Mouse (Mus musculus) frontal cortex, adult (tissue): ENCODE measurements around the gene Pnpla7.

Experiments
- ATAC-seq: cut with Nextera tagmentation; 2 replicates; pipeline ENCODE4 v1.9.2; 2017; ENCODE audit warnings: mild to moderate bottlenecking, moderate library complexity, mixed read lengths; ENCODE audit not compliant: low TSS enrichment

Gene Pnpla7

DNA sequence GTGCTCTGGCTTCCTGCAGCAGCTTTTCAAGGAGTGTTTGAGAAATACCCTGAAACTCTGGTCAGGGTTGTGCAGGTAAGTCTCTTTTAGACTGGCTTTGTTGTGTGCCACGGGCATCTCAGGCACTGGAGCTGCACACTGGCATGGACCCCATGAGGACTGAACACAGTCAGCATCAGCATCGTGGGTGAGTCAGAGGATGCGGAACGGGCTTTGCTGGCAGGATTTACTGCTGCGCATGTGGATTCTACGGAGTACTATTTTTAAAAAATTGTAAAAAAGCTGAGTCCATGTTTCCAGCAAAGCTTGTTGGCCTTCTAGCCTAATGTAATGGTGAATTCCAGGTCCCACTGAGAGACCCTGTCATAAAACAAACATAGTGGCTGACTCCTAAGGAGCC, 19.5 kb downstream of the Pnpla7 start:
- ATAC-seq = peak; percentile 83

DNA sequence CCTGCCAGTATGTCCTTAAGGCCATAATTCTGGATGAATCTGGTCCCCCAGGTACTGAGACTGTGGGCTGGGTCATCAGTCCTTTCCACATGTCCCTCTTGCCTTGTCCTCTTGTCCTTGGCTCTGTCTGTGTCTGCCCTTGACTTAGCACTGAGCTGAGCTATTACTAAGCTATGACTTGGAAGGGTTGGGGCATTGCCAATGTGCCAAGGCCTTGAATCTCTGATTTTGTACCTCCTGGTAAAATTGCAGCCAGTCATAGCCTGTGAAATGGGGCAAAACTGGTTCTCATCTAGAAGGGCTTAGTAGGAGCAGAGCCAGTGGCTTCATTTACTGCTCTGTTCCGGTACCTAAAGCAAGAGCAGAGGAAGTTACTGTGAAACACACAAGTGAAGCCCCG, 20.6 kb downstream of the Pnpla7 start:
- no peak for ATAC-seq

DNA sequence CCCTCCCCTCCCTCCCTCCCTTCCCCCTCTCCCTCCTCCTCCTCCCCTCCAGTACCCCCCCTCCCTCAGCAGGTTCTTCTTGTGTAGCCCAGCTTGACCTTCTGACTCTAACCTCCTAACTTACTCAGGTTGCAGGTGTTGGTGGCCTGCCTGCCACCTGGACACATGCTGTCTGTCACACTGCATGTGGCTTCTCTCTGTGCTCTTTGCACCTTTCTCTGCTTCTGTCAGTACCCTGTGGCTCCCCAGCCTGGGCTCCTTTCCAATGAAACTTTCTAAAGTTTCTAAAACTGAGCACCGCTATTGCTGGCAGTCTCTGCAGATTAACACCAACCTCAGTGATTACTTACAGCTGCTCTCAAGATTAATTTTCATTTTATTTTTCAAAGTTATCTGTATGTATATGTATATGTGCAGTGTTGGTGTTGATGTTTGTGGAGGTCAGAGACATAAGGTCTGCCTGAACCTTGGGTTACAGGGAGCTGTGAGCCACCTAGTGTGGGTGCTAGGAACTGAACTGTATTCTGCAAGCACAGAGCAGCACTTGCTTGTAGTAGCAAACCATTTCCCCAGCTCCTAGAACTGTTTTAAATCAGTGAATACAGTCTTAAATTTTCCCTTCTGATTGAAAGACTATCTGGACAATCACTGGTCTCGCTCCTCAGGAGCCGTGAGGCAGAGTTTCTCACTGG, 24.9 kb downstream of the Pnpla7 start:
- no peak for ATAC-seq

GRCm38 (mm10) chr2:25003946-25004786, 28.3 kb downstream of the Pnpla7 start:
- no peak for ATAC-seq

DNA sequence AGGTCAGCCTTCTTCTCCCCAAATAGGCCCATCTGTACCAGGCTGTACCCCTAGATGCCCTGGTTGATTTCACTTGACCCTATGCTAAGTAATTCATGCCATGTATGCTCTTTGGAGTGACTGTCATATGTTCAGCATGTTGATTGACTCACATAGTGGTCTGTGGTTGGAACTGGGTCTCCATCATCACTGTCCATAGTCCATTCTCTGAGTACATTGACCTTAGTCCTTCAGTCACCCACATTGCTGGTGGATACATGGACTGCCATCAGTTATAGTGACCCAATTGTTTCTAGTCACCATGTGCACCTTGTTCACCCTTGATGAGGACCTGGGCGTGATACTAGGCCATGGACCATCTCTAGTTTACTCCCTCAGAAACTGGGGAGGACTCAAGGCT, 30.9 kb downstream of the Pnpla7 start:
- no peak for ATAC-seq

DNA sequence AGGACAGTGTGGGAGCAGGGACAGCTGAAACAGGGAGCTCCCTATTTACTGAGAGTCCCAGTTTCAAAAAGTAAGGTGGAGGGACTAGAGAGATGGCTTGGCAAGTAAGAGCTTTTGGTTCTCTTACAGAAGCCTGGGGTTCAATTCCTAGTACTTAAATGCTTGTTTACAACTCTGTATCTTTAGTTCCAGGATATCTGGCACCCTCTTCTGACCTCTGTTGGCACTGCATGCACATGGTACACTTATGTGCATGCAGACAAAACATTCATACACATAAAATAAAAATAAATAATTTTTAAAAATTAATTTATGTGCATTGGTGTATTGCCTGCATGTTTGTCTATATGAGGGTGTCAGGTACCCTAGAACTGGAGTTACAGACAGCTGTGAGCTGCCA, 32.4 kb downstream of the Pnpla7 start:
- no peak for ATAC-seq

DNA sequence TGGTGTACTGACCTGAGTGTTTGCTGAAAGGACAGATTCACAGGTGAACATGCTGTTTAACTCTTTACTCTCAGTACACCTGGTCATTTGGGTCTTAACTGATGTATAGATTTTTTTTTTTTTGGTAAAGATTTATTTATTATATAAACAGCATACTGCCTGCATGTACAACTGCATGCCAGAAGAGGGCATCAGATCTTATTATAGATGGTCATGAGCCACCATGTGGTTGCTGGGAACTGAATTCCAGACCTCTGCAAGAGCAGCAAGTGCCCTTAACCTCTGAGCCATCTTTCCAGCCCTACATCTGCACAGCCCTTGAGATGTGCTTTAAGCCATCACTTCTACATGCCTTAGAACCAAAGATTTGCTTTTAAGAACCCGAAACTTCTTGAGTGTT, 46.8 kb downstream of the Pnpla7 start:
- no peak for ATAC-seq

DNA sequence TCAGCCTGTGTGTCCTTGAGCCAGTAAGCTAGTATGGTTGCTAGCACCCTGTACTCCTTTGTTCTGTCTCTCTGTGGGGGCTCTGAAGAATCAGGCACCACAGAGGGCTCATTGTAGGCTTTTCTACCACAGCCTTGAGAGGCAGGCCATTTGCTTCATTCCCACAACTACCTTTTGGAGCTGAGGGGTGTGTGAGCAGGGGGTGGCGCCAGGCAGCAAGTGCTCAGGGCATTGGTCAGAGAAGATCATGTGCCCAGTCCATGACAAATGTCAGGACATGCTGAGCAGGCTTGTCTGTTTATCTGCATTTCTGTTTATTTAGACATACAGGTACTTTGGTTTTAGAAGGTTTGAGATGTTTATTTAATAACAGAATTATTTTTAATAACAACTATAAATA, 49.3 kb downstream of the Pnpla7 start:
- no peak for ATAC-seq

DNA sequence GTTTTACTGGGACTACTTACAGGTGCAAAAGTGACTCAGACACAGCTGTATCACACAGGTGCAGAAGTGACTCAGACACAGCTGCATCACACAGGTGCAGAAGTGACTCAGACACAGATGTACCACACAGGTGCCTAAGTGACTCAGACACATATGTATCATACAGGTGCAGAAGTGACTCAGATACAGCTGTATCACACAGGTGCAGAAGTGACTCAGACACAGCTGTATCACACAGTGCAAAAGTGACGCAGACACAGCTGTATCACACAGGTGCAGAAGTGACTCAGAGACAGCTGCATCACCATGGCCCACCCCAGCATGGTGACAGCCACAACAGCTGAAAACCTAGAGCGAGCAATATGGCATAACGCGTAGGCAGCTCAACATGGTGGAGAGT, 59.2 kb downstream of the Pnpla7 start:
- no peak for ATAC-seq

GRCm38 (mm10) chr2:25040089-25040488, 64.3 kb downstream of the Pnpla7 start:
- no peak for ATAC-seq

GRCm38 (mm10) chr2:25050921-25051320, 75.1 kb downstream of the Pnpla7 start:
- peak; percentile 36; the same call in 1 of the 2 replicates for ATAC-seq

DNA sequence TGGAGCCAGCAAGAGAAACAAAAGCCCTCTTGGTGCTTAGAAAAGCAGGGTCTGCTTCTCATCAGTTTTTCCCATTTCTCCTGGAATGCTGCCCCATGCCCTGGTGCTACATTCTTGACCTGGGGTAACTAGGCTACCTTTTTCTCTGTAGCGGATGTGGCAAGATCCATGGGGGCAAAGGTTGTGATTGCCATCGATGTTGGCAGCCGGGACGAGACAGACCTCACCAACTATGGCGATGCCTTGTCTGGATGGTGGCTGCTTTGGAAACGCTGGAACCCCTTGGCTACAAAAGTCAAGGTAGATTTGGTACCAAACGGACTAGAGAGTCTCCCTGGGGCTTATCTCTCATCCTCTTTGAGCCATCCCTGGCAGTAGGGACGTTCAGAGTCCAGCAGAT, 75.6 kb downstream of the Pnpla7 start:
- no peak for ATAC-seq

DNA sequence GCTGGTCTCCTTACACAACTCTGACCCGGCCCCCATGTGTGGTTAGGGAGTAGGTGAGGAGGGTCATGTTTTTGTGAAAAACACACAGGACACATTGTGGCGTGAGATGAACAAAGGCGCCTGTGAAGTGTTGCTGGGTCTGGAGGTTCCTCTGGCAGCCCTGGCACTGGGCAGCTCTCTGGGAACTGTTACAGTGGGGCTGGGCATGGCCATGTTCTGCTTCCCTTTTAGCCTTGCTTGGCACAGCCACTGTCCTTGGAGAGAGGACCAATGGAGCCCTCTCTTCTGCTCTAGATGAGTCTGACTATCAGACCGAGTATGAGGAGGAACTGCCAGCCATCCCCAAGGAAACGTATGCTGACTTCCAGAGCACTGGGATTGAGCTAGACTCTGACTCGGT, 77.3 kb downstream of the Pnpla7 start:
- ATAC-seq = no peak

DNA sequence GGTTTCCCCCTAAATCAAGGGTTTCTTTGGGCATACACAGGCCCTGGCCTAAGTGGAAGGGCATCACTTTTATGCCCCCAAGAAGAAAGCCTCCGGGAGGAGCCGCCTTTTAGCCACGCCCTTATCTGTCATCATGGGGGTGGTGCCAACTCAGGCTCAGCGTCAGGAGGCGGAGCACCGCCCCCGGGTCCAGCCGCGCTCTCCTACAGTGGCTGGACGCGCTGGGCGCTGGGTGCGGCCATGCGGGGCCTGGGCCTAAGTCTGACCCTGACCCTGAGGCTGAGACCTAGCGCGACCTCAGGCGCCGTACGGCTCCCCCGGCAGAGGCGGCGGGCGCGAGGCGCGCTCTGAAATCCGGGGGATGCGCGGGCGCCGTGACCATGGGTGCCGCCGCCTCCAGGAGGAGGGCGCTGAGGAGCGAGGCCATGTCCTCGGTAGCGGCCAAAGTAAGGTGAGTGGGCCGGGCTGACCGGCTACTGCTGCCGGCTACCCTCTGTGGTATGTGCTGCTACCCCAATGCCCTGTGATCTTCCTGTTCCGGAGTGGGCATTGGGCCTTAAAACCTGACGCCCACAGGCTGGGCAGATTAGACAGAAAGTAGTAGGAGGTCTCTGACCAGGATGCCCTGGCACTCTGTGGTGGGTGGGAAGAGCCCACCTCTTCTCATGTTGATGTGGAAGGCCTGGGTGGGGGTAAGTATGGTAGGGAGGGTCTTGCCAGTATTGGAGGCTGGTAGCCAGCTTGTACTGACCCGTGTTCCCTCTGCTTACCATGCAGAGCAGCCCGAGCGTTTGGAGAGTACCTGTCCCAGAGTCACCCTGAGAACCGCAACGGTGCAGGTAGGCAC, 78.6 kb downstream of the Pnpla7 start, which contains the start of gene Nsmf:
Gene Nsmf (plus strand): TSS at position 135 of the 847 bp plus-strand sequence.
- peak; percentile 74 for ATAC-seq

- peak; percentile 33; the same call in 1 of the 2 replicates for ATAC-seq
Measured at GRCm38 (mm10) chr2:25055068-25055405, 79.2 kb downstream of the Pnpla7 start.

GRCm38 (mm10) chr2:25055409-25056155, 79.7 kb downstream of the Pnpla7 start:
- ATAC-seq = no peak

DNA sequence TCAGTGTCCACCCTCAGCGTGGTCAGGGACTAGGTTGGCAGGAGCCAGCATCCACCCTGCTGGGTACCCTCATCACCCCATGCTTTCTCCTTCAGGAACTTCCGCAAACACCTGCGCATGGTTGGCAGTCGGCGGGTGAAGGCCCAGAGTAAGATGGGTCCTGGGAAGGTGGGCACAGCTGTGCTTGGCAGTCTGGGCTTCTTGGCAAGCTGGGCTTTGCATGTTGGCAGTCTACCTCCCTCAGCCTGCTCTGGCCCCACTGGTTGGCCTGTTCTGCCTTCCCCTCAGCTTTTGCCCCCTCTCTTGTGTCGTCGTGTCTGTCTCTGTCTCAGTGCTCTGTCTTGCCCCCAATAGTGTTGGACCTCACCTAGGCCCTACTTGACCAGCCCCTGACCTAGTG, 83.1 kb downstream of the Pnpla7 start:
- ATAC-seq = no peak

- no peak for ATAC-seq
Measured at GRCm38 (mm10) chr2:25063523-25063922, 87.7 kb downstream of the Pnpla7 start.

GRCm38 (mm10) chr2:25064285-25064684, 88.5 kb downstream of the Pnpla7 start:
- ATAC-seq = no peak

- ATAC-seq = no peak
Measured at GRCm38 (mm10) chr2:25065537-25065936, 89.7 kb downstream of the Pnpla7 start.

GRCm38 (mm10) chr2:25066552-25066951, 90.7 kb downstream of the Pnpla7 start:
- ATAC-seq = no peak

DNA sequence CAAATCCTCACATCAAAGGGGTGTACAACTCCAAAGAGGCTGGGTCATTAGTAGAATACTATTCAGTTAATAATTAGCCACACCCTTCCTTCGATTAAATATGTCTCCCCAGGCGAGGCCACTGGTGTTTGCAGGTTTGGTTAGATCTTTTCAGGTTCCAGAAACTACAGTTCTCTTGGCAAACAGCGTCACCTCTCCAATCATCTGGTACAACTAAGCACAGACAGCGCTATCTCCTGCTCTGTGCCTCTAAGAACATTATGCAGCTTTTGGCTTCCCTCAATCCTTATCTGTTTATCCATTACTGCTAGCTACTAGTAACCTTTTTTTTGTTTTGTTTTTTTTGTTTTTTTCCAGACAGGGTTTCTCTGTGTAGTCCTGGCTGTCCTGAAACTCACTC, 93.7 kb downstream of the Pnpla7 start:
- no peak for ATAC-seq
